Mouse (Mus musculus) intestine, embryonic 16.5 days (tissue): ENCODE measurements around the gene Wdr95. TPM values are rescaled to one million over a fixed set of nuclear protein-coding genes. Genes with fewer than 3 reads are reported as not detected.

ENCODE experiments used
- ATAC-seq: fragments of 200-750 bp; cut with Nextera tagmentation; 2 replicates; pipeline ENCODE4 v1.8.0; 2017; ENCODE audit warnings: moderate TSS enrichment, moderate library complexity
- H3K27ac ChIP-seq: fragments of 300-500 bp; sonication (generic); 2 replicates; pipeline ENCODE4 v1.5.1; 2014; ENCODE audit warnings: mild to moderate bottlenecking, low read length
- H3K27me3 ChIP-seq: fragments of 300-500 bp; sonication (generic); replicated peaks from 2 replicates; pipeline ENCODE4 v1.6.1; 2014; ENCODE audit warnings: low read length, control low read depth, mixed read lengths; ENCODE audit not compliant: control insufficient read depth, insufficient read depth
- H3K36me3 ChIP-seq: fragments of 300-500 bp; sonication (generic); 2 replicates; pipeline ENCODE4 v1.6.1; 2014; ENCODE audit warnings: low read length, control low read depth; ENCODE audit not compliant: control insufficient read depth, insufficient read depth
- H3K4me1 ChIP-seq: fragments of 300-500 bp; sonication (generic); 2 replicates; pipeline ENCODE4 v1.6.1; 2014; ENCODE audit warnings: low read length, control low read depth, mixed read lengths; ENCODE audit not compliant: control insufficient read depth, insufficient read depth
- H3K4me2 ChIP-seq: fragments of 300-500 bp; sonication (generic); 2 replicates; pipeline ENCODE4 v1.6.1; 2014; ENCODE audit warnings: low read depth, low read length, control low read depth
- H3K4me3 ChIP-seq: fragments of 300-500 bp; sonication (generic); 2 replicates; pipeline ENCODE4 v1.5.1; 2014; ENCODE audit warnings: mild to moderate bottlenecking, low read length
- H3K9ac ChIP-seq: fragments of 300-500 bp; sonication (generic); 2 replicates; pipeline ENCODE4 v1.6.1; 2014; ENCODE audit warnings: low read depth, low read length
- H3K9me3 ChIP-seq: fragments of 300-500 bp; sonication (generic); 2 replicates; pipeline ENCODE4 v1.6.1; 2016; ENCODE audit warnings: low read length, control low read depth; ENCODE audit not compliant: control insufficient read depth
- WGBS: fragments of 180-500 bp; shearing (Covaris S2); extraction: QIAGEN DNeasy Blood & Tissue Kit; methylation state at CpG from one replicate; pipeline ENCODE4 v1.1.7; 2014; 5-methylcytosine and 5-hydroxymethylcytosine counted together
- polyA plus RNA-seq: library from polyadenylated mRNA; unstranded; fragments of >200 nt; fragmentation: Nextera tagmentation; extraction: Ambion mirVana; gene quantifications from 2 replicates; pipeline ENCODE4 v1.2.1, GENCODE M21; 2015

Gene Wdr95
- polyA plus RNA-seq, 1 experiment from 2014 or later: not detected

- WGBS: 81% methylated on average over 8 of the region's 8 CpGs
- Histone ChIP-seq H3K36me3 (no peaks in the 10 kb centered on the region), H3K9ac (no peak overlapping the region), H3K9me3 (no peaks in the 10 kb centered on the region), H3K27ac (no peak overlapping the region), H3K4me2 (no peak overlapping the region), H3K27me3 (no peaks in the 10 kb centered on the region), H3K4me3 (no peak overlapping the region), H3K4me1 (no peaks in the 10 kb centered on the region)
- ATAC-seq: no peak
These were observed 78.7 kb downstream of the Wdr95 start for GRCm38 (mm10) chr5:149607083-149607720.

- Histone ChIP-seq H3K4me1 (no peaks in the 10 kb centered on the region), H3K27me3 (no peaks in the 10 kb centered on the region), H3K36me3 (0 out of 2 replicates have a peak, but pooled peaks cover 2% of the 10 kb centered on the region), H3K9me3 (no peaks in the 10 kb centered on the region), H3K9ac (no peak overlapping the region), H3K4me3 (no peak overlapping the region), H3K27ac (no peak overlapping the region), H3K4me2 (no peak overlapping the region)
- no peak for ATAC-seq
- WGBS: 48% methylated on average over 16 of the region's 16 CpGs
These were observed 83.1 kb downstream of the Wdr95 start for GRCm38 (mm10) chr5:149611476-149612164.

- Histone ChIP-seq H3K4me1 (no peaks in the 10 kb centered on the region), H3K9ac (no peak overlapping the region), H3K27ac (no peak overlapping the region), H3K27me3 (no peaks in the 10 kb centered on the region), H3K4me2 (no peak overlapping the region), H3K4me3 (no peak overlapping the region), H3K9me3 (no peaks in the 10 kb centered on the region), H3K36me3 (peaks cover 7% of the 10 kb centered on the region; the same call in 1 of the 2 replicates)
- 76% methylated on average over 3 of the region's 3 CpGs for WGBS
- no peak for ATAC-seq
These were observed 83.7 kb downstream of the Wdr95 start for GRCm38 (mm10) chr5:149612165-149612518.

GRCm38 (mm10) chr5:149612740-149613139 is 84.3 kb downstream of the Wdr95 start:
- Histone ChIP-seq H3K4me2 (no peak overlapping the region), H3K27me3 (no peaks in the 10 kb centered on the region), H3K9me3 (no peaks in the 10 kb centered on the region), H3K36me3 (peaks cover 7% of the 10 kb centered on the region; the same call in 1 of the 2 replicates), H3K9ac (no peak overlapping the region), H3K4me3 (no peak overlapping the region), H3K27ac (no peak overlapping the region), H3K4me1 (no peaks in the 10 kb centered on the region)
- WGBS: 43% methylated on average over 10 of the region's 10 CpGs
- no peak for ATAC-seq

- Histone ChIP-seq H3K27me3 (no peaks in the 10 kb centered on the region), H3K36me3 (peaks cover 17% of the 10 kb centered on the region), H3K9ac (no peak overlapping the region), H3K27ac (no peak overlapping the region), H3K4me2 (no peak overlapping the region), H3K4me1 (no peaks in the 10 kb centered on the region), H3K9me3 (no peaks in the 10 kb centered on the region), H3K4me3 (no peak overlapping the region)
- 86% methylated on average over 1 of the region's 1 CpGs for WGBS
- ATAC-seq: no peak
These were observed 87.7 kb downstream of the Wdr95 start for GRCm38 (mm10) chr5:149616138-149616537.

GRCm38 (mm10) chr5:149616817-149617216 is 88.3 kb downstream of the Wdr95 start:
- H3K36me3 ChIP-seq: peaks cover 17% of the 10 kb centered on the region
- WGBS: 91% methylated on average over 10 of the region's 10 CpGs

GRCm38 (mm10) chr5:149617776-149618425 is 89.4 kb downstream of the Wdr95 start:
- no peak overlapping the region for H3K9ac ChIP-seq
- H3K4me2 ChIP-seq: no peak overlapping the region
- H3K4me1 ChIP-seq: no peaks in the 10 kb centered on the region
- ATAC-seq: no peak
- H3K9me3 ChIP-seq: no peaks in the 10 kb centered on the region
- peaks cover 17% of the 10 kb centered on the region for H3K36me3 ChIP-seq
- no peak overlapping the region for H3K4me3 ChIP-seq
- H3K27ac ChIP-seq: no peak overlapping the region
- WGBS: 89% methylated on average over 6 of the region's 6 CpGs
- H3K27me3 ChIP-seq: no peaks in the 10 kb centered on the region

More at GRCm38 (mm10) chr5:149616817-149617216, 88.3 kb downstream of the Wdr95 start:
- H3K4me3 ChIP-seq: no peak overlapping the region
- H3K9me3 ChIP-seq: no peaks in the 10 kb centered on the region
- no peak overlapping the region for H3K4me2 ChIP-seq
- no peaks in the 10 kb centered on the region for H3K4me1 ChIP-seq
- no peaks in the 10 kb centered on the region for H3K27me3 ChIP-seq
- no peak overlapping the region for H3K27ac ChIP-seq
- no peak overlapping the region for H3K9ac ChIP-seq
- no peak for ATAC-seq

GRCm38 (mm10) chr5:149622152-149622551 is 93.7 kb downstream of the Wdr95 start:
- no peaks in the 10 kb centered on the region for H3K4me1 ChIP-seq
- no peak overlapping the region for H3K27ac ChIP-seq
- 55% methylated on average over 7 of the region's 7 CpGs for WGBS
- no peak overlapping the region for H3K4me3 ChIP-seq
- H3K9ac ChIP-seq: no peak overlapping the region
- peaks cover 26% of the 10 kb centered on the region for H3K36me3 ChIP-seq
- H3K27me3 ChIP-seq: no peaks in the 10 kb centered on the region
- H3K9me3 ChIP-seq: no peaks in the 10 kb centered on the region
- H3K4me2 ChIP-seq: no peak overlapping the region
- ATAC-seq: no peak

- H3K4me2 ChIP-seq: no peak overlapping the region
- H3K4me3 ChIP-seq: no peak overlapping the region
- 40% methylated on average over 6 of the region's 6 CpGs for WGBS
- ATAC-seq: no peak
- no peaks in the 10 kb centered on the region for H3K9me3 ChIP-seq
- no peak overlapping the region for H3K27ac ChIP-seq
- H3K36me3 ChIP-seq: peaks cover 26% of the 10 kb centered on the region
- H3K9ac ChIP-seq: no peak overlapping the region
- H3K27me3 ChIP-seq: no peaks in the 10 kb centered on the region
- H3K4me1 ChIP-seq: no peaks in the 10 kb centered on the region
These were observed 94.2 kb downstream of the Wdr95 start for GRCm38 (mm10) chr5:149622644-149623043.
